In the genomic region with DNA sequence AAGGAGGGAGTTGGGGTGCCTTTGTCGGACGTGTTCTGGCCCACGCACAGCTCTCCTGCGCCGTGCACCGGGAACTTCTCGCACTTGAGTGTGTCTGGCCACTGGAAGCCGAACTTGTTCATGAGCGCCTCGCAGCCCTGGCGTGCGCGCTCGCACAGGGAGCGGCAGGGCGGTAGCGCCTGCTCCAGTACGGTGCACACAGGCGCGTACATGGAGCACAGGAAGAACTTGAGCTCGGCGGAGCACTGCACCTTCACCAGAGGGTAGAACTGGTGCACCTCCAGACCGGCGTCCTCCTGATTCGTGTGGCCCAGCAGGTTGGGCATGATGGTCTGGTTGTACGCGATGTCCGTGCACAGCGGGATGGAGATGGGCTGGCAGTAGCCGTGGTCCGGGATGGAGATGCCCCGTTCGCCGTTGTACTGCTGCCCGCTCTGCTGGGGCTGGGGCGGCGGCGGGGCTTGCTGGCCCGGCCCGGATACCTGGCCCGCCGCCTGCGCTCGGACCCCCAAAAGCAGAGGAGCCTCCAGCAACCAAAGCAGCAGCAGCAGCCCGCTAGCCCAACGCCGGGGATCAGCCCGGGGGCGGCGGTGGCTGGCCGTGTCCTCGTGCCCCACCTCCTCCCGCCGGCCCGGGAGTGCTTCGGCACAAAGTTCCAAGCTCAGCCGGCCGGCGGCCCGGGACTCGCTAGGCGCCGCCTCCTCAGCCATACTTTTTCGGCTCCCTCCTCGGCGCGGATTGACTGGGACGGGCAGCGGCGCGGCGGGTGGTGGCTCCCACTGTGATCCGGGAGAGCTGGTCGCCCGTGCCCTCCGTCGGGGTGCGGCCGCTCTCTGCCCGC, we compare ENCODE assay signal across 8 mouse cellular contexts. TPM values are rescaled to one million over a fixed set of nuclear protein-coding genes. Genes with fewer than 3 reads are reported as not detected.
A peak's percentile ranks its signal among the peaks of the same experiment; 100 is the strongest.
DNase-seq lines count a peak whose midpoint lies in the region; ATAC-seq lines count a peak whose summit lies in the region.

No protein-coding gene starts in this region.

- H3K9ac ChIP-seq in hindbrain, embryonic 13.5 days = peak overlapping the region; percentile 88

- peaks cover 39% of the 10 kb centered on the region for H3K4me1 ChIP-seq in hindbrain, embryonic 13.5 days (replicated peaks)

- peak overlapping the region; percentile 82 for H3K4me3 ChIP-seq in hindbrain, embryonic 13.5 days

- DNase-seq in ZHBTc4 (ENCODE audit: low read depth, low spot score) = peak; percentile 86
- DNase-seq in cerebellum, postnatal 25 days = peak; percentile 69 to 74
- peak; percentile 45 for DNase-seq in gastrocnemius, adult 18-20 months (ENCODE audit: low spot score)
- DNase-seq in layer of hippocampus, postnatal 36 days = peak; percentile 48 to 53
- peak; percentile 57 for DNase-seq in lung, postnatal 25 days (ENCODE audit: low spot score)
- DNase-seq in right cerebral cortex, postnatal 10 days (ENCODE audit: low spot score in 2 of 2) = peak; percentile 61 to 62
- no peak for DNase-seq in thymus, postnatal 25 days

- H3K4me2 ChIP-seq in hindbrain, embryonic 13.5 days = peak overlapping the region; percentile 99

- no peaks in the 10 kb centered on the region for H3K9me3 ChIP-seq in hindbrain, embryonic 13.5 days

- under 1% methylated on average over 73 of the region's 80 CpGs for WGBS in hindbrain, embryonic 13.5 days

- no peaks in the 10 kb centered on the region for H3K36me3 ChIP-seq in hindbrain, embryonic 13.5 days

- peak overlapping the region; percentile 94 for H3K27ac ChIP-seq in hindbrain, embryonic 13.5 days

- peaks cover 39% of the 10 kb centered on the region for H3K27me3 ChIP-seq in hindbrain, embryonic 13.5 days

- peak; percentile 65 for ATAC-seq in hindbrain, embryonic 13.5 days (ENCODE audit: low FRiP score)

RNA-seq across cellular contexts. Expression of gene Fzd1, which starts 0.7 kb away (rescaled TPM):
- total RNA-seq in gastrocnemius, adult 18-20 months (2021) = 1 to 10 TPM; 2.0 to 2.6 TPM
- polyA plus RNA-seq in hindbrain, embryonic 13.5 days (2015; fragmentation: Nextera tagmentation; extraction: Ambion mirVana) = 10.0 and 10.3 TPM in 2 replicates
- total RNA-seq in layer of hippocampus, postnatal 36 days (2021) = 10 to 100 TPM in 1 of 2 experiments, 1 to 10 TPM in 1; 9.9 to 11.8 TPM
